Mouse (Mus musculus): ENCODE measurements around the gene Sun2.

Sun2 gene

DNA sequence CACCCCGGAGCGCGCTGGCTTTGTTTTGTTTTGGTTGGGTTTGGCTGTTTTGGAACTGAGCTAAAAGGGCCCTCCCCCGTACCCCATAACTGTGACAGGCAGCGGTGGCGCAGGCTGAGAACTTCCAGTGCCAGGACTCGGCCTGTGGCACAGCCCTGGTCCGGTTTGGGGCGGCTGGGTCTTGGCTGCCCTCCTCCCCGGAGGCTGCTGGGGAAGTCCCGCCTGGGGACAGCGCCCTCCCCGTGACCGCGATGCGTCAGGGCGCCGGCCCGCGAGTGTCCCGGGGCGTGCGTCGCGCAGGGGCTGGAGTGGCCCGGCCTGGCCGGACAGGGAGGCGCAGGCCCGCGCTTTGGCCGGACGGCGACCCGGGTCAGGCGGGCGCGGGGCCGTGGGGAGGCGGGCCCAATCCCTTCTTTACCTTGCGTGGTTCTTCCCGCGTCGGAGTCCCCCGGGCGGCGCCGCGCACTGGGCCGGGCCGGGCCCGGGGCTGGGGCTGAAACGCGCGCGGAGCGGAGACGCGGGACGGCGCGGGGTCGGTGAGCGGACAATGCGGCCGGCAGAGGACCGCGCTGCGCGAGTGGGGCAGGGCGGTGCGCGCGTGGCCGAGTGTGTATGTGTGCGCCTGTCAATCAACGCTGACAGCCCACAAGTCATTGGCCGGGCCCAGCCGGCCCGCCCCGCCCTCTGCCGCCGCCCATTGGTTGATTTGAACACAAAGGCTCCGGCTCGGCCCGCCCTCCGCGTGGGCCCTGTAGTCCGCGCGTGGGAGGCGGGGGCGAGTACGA, at the start of gene Sun2:
TSS of gene Sun2 (minus strand) at position 616 of the 785 bp plus-strand sequence.
- peak; percentile 93 for DNase-seq (ENCODE audit: low read depth, low spot score)

DNA sequence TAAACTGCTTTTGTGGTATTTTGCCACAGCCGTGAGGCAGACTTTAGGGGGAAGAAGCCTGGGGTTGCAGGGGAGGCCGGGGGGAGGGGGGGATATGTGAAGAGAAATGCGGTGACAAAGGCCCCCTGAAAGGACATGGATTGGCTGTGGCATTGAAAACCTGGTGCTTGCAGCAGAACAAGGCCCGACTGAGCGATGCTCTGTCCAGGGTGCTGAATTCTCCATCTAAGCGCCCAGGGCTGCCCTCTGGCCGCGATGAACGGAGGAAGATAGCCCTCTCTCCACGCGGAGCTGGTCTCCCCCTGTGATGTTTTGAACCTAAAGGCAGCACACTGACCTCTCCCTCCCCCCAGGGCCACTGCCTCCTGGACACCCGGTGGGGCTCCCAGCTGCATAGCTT, 49.2 kb upstream of the Sun2 start:
- DNase-seq (ENCODE audit: low read depth, low spot score), result peak; percentile 19

DNA sequence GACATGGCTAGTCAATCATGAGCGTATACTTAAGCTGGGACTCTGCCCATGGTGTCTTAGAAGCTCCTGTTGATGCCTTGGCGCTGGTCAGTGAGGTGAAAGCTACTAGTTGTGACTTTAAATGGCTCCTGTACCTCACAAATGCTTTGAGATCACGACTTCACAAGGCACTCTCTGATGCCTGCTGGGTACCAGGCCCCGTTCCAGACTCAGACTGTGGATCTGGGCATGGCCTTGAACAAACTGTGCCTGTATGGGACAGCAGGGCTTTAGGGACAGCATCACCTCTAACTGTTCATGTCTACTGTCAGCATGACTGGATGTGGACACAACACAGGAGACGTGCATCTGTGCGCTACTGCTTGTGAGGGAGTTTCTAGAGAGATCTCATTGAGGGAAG, 48.6 kb upstream of the Sun2 start:
- DNase-seq (ENCODE audit: low read depth, low spot score), result no peak

DNA sequence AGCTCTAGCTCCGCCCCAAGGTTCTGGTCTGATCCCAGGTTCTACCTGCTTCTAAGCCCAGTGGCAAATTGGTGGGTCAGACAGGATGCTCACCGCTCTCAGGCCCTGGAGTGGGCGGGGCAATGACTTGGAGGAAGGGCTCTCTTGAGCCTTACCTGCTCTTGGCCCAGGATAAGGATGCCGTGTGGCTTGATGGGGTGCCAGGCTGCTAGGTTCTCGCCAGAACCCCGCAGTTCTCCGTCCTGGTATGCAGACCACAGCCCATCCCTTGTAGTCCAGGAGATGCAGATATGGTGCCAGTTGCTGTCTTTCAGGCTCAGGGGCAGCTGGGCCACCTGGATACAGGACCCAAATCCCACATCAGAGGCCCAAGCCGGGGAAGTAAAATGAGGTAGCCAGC, 47.8 kb upstream of the Sun2 start:
- DNase-seq (ENCODE audit: low read depth, low spot score), result no peak

DNA sequence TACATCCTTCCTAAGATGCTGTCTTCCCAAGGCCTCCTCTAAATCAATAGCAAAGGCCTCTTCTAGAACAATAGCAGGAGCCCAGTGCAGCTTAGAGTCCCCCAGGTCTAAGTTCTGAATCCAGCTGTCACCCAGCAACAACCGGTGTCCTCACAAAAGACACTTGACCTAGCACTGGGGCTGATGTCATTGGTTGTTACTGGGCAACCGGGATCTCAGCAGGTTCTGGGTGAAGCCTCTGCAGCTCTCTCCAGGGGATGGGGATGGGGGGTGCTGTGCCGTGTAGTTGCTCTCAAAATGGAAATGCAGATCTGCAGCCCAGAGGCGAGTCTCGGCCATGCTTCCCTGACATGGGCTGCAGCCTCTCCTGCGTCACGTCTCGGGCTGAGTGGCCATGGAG, 45.5 kb upstream of the Sun2 start:
- DNase-seq (ENCODE audit: low read depth, low spot score), result no peak

DNA sequence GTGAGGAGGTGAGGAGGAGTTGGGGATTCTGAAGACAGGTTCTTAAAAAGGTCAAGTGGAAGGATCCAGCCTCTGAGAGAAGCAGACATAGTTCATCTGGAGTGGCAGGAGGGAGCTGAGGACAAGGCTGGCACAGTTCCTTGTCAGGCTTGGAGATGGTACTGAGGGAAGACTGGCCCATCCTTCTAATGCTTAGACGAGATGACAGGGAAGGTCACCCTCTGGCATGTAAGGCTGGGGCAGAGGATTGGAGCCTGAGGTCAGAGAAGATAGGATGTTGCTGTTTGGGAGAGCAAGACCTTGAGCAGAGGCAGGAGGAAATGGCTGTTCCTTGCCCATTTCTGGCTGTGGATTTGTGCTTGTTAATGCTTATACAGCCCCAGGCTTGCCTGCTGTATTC, 42.7 kb upstream of the Sun2 start:
- DNase-seq (ENCODE audit: low read depth, low spot score), result no peak

DNA sequence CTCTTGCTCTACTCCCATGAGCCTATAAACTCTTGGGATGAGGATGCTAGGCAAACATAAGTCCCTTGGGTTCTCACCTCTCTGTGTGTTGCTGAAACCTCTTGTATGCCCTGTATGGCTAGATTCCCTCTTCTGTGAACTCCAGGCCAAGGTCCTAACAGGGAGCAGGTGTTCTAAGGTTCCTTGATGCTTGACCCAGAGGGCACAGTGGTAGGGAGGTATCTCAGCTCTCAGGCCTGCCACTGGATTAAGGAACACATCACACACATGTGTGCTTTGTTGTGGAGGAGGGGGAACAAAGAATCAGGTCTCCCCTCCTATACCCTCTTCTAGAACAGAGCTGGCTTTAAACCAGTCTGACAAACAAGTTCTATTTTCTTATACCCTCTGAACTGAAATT, 35.4 kb upstream of the Sun2 start, which contains the start of gene Dnal4:
TSS of gene Dnal4 (minus strand) at position 101 of the 400 bp plus-strand sequence.
- no peak for DNase-seq (ENCODE audit: low read depth, low spot score)

DNA sequence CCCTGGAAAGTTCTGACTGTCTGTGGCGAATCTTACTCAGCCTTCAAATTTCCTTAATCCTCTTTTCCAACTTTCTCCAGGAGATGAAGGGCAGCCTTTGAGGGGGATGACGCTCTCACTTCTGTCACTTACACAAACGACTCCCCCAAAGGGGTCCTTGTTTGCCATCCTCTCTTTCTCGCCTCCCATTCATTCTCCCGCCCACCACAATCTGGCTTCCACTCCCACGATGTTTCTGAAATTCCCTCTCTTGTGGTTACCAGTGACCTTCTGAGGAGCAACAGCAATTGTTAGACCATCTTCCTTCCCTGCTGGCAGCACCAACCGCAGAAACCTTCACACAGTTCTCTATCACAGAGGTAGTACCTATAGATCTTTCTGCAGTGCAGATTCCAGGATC, 33.3 kb upstream of the Sun2 start:
- no peak for DNase-seq (ENCODE audit: low read depth, low spot score)

DNA sequence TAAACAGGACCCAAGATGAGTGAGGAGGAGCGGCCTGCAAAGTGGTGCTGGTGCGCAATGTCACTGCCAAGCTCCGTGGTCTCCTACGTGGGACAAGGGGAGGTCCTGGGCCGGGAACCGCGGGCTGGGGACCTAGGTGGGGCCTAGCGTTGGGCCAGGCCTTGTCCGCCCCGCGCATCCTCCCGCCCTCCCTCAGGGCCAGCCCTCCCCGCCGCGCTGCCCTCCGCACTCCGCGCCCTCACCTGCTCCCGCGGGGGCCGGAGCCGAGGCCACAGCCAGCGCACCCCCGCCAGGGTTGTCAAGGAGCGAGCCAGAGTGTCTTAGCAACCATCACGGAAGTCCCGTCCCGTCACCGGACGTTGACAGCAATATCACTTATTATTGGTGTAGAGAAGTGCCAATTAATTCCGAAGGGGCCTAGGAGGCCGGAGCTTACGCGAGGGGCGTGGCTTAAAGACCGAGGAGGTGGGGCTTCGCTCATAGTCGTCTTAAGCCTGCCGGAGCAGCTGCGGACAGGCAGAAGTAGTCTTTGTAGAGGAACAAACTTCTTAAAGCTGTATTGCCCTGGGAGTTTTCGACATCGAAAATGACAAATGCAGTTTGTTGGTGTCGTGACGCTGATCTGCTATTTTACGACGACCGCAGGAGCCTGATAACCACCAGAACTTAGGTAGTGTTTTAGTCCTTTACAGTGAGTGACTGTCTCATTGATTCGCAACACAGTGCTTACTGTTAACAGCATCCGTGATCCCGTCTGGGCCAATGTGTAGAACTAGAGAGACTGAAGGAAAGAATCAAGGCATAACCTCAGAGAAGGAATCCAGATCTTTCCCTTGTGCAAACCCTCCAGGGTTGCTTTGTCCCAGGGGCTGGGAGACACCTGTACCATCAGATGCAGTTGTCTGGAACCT, 32.0 kb upstream of the Sun2 start:
- DNase-seq (ENCODE audit: low read depth, low spot score), result peak; percentile 99

DNA sequence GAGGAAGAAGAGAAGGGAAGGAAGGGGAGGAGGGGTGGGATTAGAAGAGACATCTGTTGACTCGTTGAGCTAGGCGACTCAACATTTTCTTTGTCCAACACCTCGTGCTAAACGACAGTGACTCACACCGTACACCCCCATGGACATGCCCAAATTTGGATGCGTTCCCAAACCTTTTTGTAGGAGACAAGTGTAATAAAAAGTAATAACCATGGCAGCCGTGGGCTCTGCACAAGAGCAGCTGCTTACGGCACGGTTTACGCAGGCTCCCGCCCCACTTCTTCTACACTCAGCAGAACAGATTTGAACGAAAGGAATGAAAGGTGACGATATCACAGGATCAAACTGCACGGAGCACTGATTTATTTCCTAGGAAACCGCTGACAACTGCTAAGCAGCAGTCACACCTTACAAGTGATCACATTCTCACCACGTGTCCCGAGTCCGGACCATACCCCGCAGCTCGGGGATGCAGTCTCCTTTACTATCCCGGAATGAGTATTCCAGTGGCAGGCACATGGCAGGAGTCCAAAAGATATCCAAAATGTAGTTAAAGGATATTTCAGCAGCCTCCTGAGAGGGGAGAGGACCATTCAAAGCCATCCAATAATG, 28.4 kb upstream of the Sun2 start:
- DNase-seq (ENCODE audit: low read depth, low spot score), result no peak

DNA sequence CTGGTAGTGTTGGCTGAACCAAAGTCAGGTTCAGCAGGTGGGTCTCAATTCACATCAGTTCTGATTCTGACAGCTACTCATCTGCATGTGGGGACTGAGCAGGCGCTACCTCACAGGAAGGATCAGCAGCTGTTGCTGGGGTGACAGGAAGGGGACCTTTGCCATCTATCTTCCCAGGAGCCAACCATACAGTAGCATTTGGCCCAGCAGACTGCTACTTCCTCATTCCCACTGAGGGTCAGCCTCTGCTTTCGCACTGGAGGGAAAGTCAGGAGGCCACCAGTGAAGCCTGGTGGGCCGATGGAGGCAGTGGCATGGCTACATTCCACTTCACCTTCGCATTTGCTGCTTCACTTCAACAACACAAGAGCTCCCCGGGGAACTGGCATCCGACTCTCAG, 26.0 kb upstream of the Sun2 start:
- no peak for DNase-seq (ENCODE audit: low read depth, low spot score)

DNA sequence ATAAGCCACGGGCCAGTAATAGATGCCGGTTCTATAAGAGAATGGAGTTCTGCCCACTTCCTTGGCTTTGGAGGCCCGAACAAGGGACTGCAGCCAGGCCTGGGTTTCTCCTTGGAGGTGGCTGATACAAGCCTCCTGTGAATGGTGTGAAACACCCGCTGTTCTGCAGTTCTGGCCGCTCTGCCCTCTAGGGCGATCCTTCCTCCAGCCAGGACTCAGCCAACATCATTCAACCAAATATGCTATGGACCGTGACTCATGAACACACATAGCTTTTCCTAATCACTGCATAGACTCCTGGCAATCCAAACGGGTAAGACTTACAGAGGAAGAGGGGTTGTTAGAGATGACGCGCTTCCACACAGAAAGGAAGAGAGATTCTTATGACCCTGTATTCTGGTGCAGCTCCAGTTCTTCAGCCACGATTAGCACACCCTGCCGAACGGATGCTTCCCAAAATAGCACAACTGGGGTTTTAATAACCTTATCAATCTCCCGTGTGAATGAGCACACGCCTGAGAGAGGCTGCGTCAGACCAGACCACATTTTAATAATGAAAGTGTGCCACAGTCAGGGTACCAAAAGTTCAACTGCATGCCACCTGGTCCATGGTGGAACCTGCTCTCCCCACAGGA, 25.1 kb upstream of the Sun2 start:
- DNase-seq (ENCODE audit: low read depth, low spot score), result no peak

DNA sequence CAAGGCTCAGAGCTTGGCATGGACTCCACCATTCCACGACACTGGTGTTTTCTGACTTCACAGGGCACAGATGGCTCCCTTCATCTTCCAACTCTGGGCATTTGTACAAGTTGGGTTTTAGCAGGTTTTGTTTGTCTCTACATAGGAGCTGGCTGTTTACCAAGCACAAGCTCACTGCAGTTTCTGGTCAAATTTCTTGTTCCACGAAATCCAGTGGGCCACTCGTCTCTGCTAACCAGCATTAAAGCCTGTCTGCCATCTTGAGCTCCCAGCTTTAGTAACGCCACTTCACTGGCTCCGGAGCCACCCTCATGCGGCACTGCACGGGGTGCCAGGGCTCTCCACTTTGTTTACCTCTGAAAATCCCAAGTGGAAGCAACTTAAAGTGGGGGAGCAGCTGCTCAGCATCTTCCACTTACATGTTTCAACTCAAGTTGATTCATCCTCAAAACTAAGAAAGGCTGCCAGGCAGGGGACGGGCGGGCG, 24.3 kb upstream of the Sun2 start:
- DNase-seq (ENCODE audit: low read depth, low spot score), result no peak

DNA sequence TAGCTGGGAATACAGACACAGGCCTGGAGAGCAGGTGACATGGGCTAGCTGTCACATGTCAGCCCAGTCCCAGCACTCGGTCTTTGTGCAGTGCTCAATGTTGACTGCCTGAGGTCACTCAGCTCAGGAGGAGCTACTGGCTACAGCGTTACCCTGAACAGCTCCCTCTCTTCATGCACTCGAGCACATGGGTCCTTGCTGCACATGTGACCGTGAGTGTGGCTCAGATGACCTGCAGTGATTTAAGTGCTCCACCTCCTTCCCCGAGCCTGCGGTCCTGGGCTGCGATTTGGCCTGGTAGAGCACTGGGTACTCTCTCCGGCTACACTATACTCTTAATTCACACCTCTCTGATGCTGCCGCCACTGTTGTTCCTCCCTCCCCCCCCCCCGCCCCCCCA, 23.8 kb upstream of the Sun2 start:
- DNase-seq (ENCODE audit: low read depth, low spot score), result no peak

DNA sequence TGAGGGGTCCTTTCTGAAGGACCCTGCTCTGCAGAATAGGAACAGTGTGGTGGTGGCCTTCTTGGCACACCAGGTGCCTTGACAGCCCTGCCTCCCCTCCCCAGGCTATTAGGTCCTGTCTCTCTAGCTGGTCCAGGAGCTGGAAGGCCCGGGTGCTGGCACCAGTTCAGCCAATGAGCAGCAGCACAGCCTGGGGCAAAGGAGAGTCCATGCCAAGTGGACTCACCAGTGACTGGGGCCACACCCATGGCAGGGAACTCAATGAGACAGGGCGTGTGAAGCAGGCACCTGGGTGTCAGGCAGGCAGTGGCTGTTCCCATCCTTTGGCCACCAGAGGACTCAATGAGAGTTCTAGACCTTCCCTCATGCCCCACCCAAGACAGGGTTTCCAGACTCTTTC, 23.0 kb upstream of the Sun2 start:
- DNase-seq (ENCODE audit: low read depth, low spot score), result no peak

DNA sequence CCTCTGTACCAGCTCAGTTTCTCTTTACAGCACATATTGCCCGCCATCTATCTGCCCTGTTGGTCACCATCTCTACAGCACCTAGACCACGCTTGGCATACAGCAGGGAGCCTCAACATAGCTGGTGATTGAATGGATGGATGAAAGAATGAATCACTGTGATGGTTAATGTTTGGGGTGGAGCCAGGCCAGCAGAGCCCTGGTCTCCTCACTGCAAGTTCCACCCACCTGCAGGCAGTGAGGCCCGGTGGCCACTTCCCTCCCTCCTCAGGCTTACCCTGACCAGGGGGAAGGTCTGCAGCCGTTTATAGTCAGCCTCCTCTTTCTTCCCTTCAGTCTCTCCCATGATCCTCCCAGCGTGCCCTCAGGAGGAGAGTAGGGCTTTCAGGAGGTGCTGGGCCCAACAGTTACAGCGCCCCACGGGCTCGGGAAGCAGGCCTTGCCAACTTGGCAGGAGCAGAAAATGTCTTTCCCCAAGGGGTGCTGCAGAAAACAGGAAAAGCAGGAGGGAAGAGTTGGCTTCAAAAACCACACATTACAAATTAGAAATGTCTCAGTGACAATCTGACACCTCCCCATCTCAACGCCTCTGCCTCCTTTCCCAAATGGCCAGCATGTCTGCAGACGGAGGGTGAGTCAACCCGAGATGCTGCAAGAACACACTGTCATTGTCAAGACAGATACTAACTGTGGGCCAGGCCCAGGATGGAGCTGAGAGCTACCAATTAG, 22.4 kb upstream of the Sun2 start:
- no peak for DNase-seq (ENCODE audit: low read depth, low spot score)

DNA sequence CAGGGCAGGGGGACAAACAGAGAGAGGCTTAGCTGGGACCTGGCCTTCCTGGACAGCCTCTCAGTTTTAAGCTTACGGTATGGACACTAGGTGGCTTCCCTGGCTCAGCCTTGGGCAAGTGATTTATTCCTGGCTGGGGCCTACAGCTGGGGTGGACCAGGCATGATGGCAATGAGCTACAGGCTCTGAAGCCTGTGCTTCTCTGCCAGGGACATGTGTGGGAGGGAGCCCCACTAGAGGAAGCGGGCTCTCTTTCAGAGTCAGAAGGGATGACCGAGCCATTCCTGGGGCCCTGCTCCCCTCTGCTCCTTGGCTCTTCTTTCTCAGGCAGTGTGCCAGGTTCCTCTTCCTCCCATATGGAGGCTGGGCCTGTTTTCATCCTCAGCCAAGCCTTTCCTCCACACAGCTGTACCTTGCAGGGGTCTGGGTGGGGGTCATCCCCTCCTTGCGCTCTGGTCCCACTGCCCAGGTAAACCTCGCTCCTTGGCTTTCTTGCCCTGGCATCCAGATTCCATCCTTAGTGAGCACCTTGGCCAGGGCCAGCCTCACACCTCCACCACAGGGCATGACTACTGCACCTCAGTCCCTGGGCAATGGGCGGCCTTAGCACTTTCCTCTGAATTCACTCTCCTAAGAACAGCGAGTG, 21.4 kb upstream of the Sun2 start:
- no peak for DNase-seq (ENCODE audit: low read depth, low spot score)

DNA sequence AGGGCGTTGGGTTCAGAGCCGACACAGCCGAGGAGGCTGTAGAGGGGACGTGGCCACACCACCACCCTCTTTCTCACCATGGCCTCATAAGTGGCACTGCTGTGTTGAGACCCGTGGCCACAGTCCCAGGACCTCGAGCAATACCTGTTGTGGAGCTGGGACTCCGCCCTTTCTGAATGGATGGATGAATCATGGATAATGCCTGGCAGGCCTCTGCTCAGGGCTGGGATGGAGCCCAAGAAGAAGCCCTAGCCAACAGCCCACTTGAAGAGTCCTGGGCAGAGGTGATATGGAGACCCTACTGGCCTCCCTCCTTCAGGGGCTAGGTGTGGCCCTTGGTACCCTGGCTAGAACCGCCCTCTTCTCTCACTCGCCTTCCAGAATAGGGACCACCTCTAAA, 20.7 kb upstream of the Sun2 start:
- no peak for DNase-seq (ENCODE audit: low read depth, low spot score)

DNA sequence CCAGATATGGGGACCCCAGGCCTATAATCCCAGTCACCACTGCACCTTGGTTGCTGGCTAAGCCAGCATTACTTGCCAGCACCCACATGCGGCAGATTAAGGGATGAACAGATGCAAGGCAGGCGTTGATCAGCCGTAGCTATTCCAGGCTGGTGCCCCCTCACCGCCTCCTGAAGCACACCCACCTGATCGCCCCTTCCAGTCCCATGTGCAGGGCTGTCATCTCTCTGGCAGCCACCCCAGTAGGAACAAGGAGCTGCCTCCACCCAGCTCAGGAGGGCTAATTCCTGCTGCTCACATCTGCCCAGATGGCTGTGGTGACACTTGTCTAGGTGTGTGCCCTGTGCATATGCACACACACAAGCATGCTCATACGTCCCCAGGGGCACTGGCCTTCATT, 18.6 kb upstream of the Sun2 start:
- DNase-seq (ENCODE audit: low read depth, low spot score), result no peak

DNA sequence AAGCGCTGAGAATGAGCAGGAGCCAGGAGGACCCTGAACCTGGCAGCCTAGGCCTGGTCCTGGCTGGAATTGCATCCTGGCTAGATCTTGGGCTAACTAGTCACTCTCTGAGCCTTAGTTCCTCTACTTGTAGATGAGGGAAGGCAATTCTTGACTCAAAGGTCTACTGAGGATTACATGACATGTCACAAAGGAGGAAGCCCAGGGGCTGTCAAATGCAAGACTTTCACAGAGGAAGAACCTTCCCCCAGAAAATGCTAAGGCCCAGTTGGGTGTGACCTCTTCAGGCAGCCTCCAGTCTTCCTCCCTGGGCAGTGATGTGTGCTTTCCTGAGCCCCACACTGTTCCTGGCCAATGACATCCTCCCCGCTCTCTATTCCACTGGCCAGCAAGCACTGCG, 14.8 kb upstream of the Sun2 start:
- no peak for DNase-seq (ENCODE audit: low read depth, low spot score)
